Mouse (Mus musculus) bone marrow, adult 2 months (tissue): ENCODE measurements at regions not wholly inside any gene's neighbourhood (a gene's known extent, or its start where the extent isn't known, plus 50 kb on each side); places are given as distances from the start of the nearest gene placed in this dataset.

Source experiments
- CTCF ChIP-seq: fragments of 200-500 bp; IDR thresholded peaks from 2 replicates; pipeline ENCODE4 v1.5.1; 2011; ENCODE audit warnings: low read length, control low read depth; ENCODE audit not compliant: control insufficient read depth, insufficient read depth
- POLR2A ChIP-seq: fragments of 200-500 bp; IDR thresholded peaks from 2 replicates; pipeline ENCODE4 v1.6.1; 2011; ENCODE audit warnings: low read depth, mild to moderate bottlenecking, control low read depth, low read length, borderline replicate concordance; ENCODE audit not compliant: control insufficient read depth

GRCm38 (mm10) chr11:52655720-52656474 is 108.5 kb upstream of the Fstl4 start:
- no peak for TF ChIP-seq POLR2A
- TF ChIP-seq CTCF, result no peak
